Mouse (Mus musculus) liver, adult 2 months (tissue): ENCODE data around the gene Dennd6a. TPM values are rescaled to one million over a fixed set of nuclear protein-coding genes. Genes with fewer than 3 reads are reported as not detected.

Source experiments
- DNase-seq: peaks from one replicate; pipeline ENCODE4 v3.0.0-alpha.2; 2011; ENCODE audit warnings: low read depth, low spot score; ENCODE audit errors: extremely low read depth
- H3K27ac ChIP-seq: fragments of 200-500 bp; replicated peaks from 2 replicates; pipeline ENCODE4 v1.5.1; 2012; ENCODE audit warnings: low read depth, mild to moderate bottlenecking, control low read depth, inconsistent platforms, low read length; ENCODE audit not compliant: insufficient read depth
- H3K27me3 ChIP-seq: fragments of 200-500 bp; 2 replicates; pipeline ENCODE4 v1.6.1; 2012; ENCODE audit warnings: mild to moderate bottlenecking, moderate library complexity, low read length, inconsistent platforms; ENCODE audit not compliant: control insufficient read depth, insufficient read depth
- H3K36me3 ChIP-seq: fragments of 200-500 bp; 2 replicates; pipeline ENCODE4 v1.6.1; 2012; ENCODE audit warnings: low read length, inconsistent platforms; ENCODE audit not compliant: control insufficient read depth, insufficient read depth
- H3K4me1 ChIP-seq: fragments of 200-500 bp; 2 replicates; pipeline ENCODE4 v1.6.1; 2011; ENCODE audit warnings: low read length; ENCODE audit not compliant: control insufficient read depth, insufficient read depth
- H3K4me3 ChIP-seq: fragments of 200-500 bp; 2 replicates; pipeline ENCODE4 v1.5.1; 2011; ENCODE audit warnings: low read depth, mild to moderate bottlenecking, control low read depth, low read length, moderate library complexity; ENCODE audit not compliant: insufficient read depth
- H3K79me2 ChIP-seq: fragments of 200-500 bp; 2 replicates; pipeline ENCODE4 v1.6.1; 2012; ENCODE audit warnings: inconsistent platforms, mild to moderate bottlenecking, low read length, moderate library complexity; ENCODE audit not compliant: control insufficient read depth, insufficient read depth
- H3K9ac ChIP-seq: fragments of 200-500 bp; 2 replicates; pipeline ENCODE4 v1.6.1; 2012; ENCODE audit warnings: low read depth, mild to moderate bottlenecking, control low read depth, inconsistent platforms, low read length
- CTCF ChIP-seq: fragments of 200-500 bp; IDR thresholded peaks from 2 replicates; pipeline ENCODE4 v1.5.1; 2011; ENCODE audit warnings: low read depth, low read length, control low read depth
- POLR2A ChIP-seq: fragments of 200-500 bp; IDR thresholded peaks from 2 replicates; pipeline ENCODE4 v1.6.1; 2011; ENCODE audit warnings: low read length, control low read depth; ENCODE audit not compliant: insufficient read depth; ENCODE audit errors: extremely low read depth
- WGBS: fragments of 180-500 bp; shearing (Covaris S2); methylation state at CpG from one replicate; pipeline ENCODE4 v1.1.7; 2018; 5-methylcytosine and 5-hydroxymethylcytosine counted together
- polyA plus RNA-seq: library from polyadenylated mRNA; depleted of rRNA; stranded (reverse); fragments of >200 nt; gene quantifications from 2 replicates; pipeline ENCODE4 v1.2.3, GENCODE M21; 2012; rRNA removed
- total RNA-seq: library from RNA; depleted of rRNA; stranded (reverse); fragments of >200 nt; gene quantifications from 2 replicates; pipeline ENCODE4 v1.2.3, GENCODE M21; 2014; rRNA removed

The Dennd6a gene
- total and polyA plus RNA-seq, 2 experiments, result 6.2 to 18.5 TPM

DNA sequence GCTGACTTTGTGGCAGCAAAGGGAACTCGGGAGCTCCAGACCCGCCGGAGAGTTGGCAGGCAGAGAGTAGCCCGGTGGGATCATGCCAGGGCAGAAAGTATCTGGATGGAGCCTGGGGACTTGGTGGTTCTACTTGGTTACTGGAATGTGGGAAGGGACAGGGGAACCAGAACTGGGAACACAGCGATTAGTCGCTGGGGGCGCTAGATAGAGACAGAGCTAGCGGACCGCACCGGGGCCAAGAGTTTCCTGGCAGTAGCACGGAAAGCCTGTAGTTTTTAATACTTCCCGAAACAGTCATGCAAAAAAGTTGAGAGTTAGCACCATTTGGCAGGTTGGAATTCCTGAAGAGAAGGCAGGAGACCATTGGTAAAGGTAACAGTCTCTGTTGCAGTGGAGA, 101.7 kb downstream of the Dennd6a start:
- 24% methylated on average over 12 of the region's 12 CpGs for WGBS
- TF ChIP-seq CTCF (peak; percentile 30; the same call in 1 of the 2 replicates), POLR2A (no peak)
- no peaks in the 10 kb centered on the region for H3K27me3 ChIP-seq
- DNase-seq, result no peak
- no peak overlapping the region for H3K27ac ChIP-seq
- H3K4me3 ChIP-seq, result no peak overlapping the region
- no peak overlapping the region for H3K9ac ChIP-seq
- no peaks in the 10 kb centered on the region for H3K79me2 ChIP-seq
- H3K36me3 ChIP-seq, result no peaks in the 10 kb centered on the region
- H3K4me1 ChIP-seq, result peaks cover 2% of the 10 kb centered on the region

DNA sequence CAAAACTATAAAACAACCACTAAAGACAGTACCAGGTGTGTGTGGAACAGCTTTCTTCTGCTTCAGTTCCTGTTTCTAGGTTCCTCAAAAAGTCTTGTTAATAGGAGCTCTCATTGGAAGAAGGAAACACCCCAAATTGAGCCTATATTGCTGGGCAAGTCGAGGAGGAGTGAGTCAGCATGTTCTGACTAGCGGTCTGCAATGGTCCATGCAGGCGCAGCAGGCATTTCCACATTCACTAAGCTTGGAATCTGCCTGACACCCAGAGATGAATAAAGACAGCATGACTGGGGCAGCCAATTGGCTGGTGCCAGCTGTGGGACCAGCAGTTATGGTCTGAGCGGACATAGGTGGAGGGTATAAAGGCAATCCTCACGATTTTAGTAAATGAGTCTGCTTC, 102.1 kb downstream of the Dennd6a start:
- no peak for DNase-seq
- Histone ChIP-seq H3K4me3 (no peak overlapping the region), H3K27me3 (no peaks in the 10 kb centered on the region), H3K4me1 (no peaks in the 10 kb centered on the region; the same call in 1 of the 2 replicates), H3K79me2 (no peaks in the 10 kb centered on the region), H3K9ac (no peak overlapping the region), H3K36me3 (no peaks in the 10 kb centered on the region), H3K27ac (no peak overlapping the region)
- WGBS, result 81% methylated on average over 5 of the region's 5 CpGs
- TF ChIP-seq POLR2A (no peak), CTCF (no peak)

Other genes starting within 250 kb of the Dennd6a start
- 43.8 and 50.8 TPM in 2 replicates for gene Slmap, start 38.9 kb upstream of the Dennd6a start, total RNA-seq
- gene Slmap, start 38.9 kb upstream of the Dennd6a start, polyA plus RNA-seq, result 10.4 and 10.5 TPM in 2 replicates
- gene Arf4, start 64.2 kb downstream of the Dennd6a start, total RNA-seq, result 46.6 and 55.2 TPM in 2 replicates
- gene Arf4, start 64.2 kb downstream of the Dennd6a start, polyA plus RNA-seq, result 104 and 117 TPM in 2 replicates
- 2.3 and 2.4 TPM in 2 replicates for gene Pde12, start 96.0 kb downstream of the Dennd6a start, total RNA-seq
- gene Pde12, start 96.0 kb downstream of the Dennd6a start, polyA plus RNA-seq, result 3.2 and 3.5 TPM in 2 replicates
- under 0.01 TPM in 1 of 2 replicates, not detected in the other for gene Dnah12, start 119.4 kb downstream of the Dennd6a start, total RNA-seq
- gene Dnah12, start 119.4 kb downstream of the Dennd6a start, polyA plus RNA-seq, result not detected in 2 replicates